Mouse (Mus musculus) skeletal muscle tissue, adult 2 months (tissue): ENCODE data around the gene Pank1.

Experiments
- DNase-seq: peaks from one replicate; pipeline ENCODE4 v3.0.0-alpha.2; 2012; ENCODE audit warnings: low read depth, low spot score

Gene Pank1

DNA sequence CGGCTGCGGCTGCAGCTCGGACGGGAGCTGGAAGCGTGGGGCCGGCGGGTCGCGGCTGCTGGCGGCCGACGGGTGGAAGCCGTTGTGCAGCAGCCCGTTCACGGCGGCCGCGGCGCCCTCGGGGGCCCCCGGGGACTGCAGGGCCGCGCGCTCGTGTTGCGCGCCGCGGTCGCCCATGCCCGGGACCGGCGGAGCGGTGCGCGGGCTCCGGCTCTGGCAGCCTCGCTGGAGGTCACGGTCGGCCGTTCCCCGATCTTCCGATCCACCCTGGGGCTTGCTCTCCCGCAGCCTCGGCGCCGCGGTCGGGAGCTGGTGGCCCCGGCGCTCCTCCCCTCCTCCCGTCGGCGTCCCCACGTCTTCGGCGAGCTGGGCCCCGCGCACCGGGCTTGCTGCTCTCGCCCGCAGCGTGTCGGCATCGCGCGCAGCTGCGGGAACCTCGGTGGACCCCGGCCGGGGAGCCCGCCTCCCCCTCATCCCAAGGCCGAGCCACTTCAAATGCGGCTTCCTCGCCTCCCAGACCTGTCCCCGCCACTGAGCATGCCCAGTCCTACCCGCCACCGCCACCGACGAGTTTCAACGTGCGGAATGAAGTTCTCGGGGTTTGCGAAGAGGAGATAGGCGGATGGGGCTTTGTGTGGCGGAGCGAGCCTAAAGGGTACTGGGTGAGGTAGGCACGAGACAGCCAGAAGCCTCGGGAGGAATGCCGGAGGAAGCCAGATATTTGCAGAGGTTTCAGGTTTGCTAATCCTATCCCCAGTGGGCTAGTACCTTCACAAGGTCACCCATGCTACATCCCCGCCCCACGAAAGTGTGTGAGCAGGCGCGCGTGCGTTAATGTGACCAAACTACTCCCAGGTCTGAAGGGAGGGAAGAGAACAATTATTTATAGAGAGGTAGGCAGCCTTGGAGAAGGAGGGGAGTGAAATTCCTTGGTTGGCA lies at the start of gene Pank1:
Pank1 (minus strand) TSS at position 853 of the 939 bp plus-strand sequence.
- DNase-seq = peak; percentile 21

DNA sequence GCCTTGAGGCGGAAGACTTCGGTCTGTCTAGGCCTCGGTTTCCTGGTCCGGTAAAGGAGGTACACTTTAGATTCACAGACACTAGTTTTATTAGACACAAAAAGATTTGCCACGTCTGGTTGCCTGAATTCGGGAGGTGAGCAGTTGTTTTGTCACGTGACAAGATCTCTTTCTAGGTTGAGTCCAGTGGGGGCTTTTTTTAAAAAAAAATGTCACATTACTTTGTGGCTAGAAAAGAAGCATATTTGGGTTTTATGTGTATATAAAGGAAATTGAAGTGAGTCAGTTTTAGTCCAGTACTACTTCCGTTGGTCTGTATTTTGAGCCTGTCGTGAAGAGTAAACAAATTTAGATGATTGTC lies 43.3 kb upstream of the Pank1 start:
- peak; percentile 1 for DNase-seq

GRCm38 (mm10) chr19:34921652-34922602 lies 42.7 kb upstream of the Pank1 start, which contains the start of gene Kif20b:
Gene Kif20b, plus strand, starts transcription at chr19:34922361.
- peak; percentile 64 for DNase-seq

GRCm38 (mm10) chr19:34921253-34921651 lies 42.0 kb upstream of the Pank1 start:
- no peak for DNase-seq

GRCm38 (mm10) chr19:34920531-34920930 lies 41.3 kb upstream of the Pank1 start:
- no peak for DNase-seq

- DNase-seq = no peak
Measured at GRCm38 (mm10) chr19:34920066-34920465, 40.8 kb upstream of the Pank1 start.

DNA sequence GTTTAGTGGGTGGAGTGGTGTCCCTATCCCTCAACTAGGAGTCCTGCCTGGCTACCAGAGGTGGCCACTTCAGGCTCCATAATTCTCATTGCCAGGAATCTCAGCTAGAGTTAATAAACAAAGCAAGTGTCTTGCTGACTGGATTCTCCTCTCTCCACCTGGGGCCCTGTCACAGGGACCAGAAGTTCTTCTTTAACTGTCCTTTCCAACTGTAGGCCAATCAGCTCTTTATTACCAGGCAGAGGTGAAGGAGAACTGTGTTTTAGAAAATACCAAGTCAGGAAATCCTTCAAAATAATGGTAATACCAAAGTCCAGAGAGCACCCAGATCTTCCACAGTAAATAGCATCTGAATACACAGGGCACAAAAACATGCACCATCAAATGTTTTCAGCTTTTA lies 33.1 kb upstream of the Pank1 start:
- DNase-seq = no peak

GRCm38 (mm10) chr19:34906772-34907171 lies 27.5 kb upstream of the Pank1 start:
- no peak for DNase-seq

- no peak for DNase-seq
Measured at GRCm38 (mm10) chr19:34905424-34905823, 26.2 kb upstream of the Pank1 start.

- no peak for DNase-seq
Measured at GRCm38 (mm10) chr19:34904032-34904431, 24.8 kb upstream of the Pank1 start.

DNA sequence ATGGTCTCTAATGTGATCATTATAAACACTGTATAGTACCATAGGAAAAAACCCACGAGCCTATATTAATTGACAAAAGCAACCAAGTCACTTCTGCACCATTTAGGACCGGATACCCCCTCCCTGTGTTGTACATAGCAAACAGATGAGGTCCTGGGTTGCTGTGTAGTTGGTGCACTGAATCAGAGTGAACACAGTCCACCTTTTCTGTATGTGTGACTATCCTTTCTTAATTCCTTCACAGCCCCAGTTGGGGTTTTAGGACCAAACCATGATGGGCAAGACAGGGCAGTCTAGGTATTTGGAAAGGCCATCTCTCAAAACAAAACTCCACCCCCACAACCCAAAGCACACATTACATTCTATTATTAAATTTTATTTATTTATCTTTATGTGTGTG lies 22.5 kb upstream of the Pank1 start:
- no peak for DNase-seq

DNA sequence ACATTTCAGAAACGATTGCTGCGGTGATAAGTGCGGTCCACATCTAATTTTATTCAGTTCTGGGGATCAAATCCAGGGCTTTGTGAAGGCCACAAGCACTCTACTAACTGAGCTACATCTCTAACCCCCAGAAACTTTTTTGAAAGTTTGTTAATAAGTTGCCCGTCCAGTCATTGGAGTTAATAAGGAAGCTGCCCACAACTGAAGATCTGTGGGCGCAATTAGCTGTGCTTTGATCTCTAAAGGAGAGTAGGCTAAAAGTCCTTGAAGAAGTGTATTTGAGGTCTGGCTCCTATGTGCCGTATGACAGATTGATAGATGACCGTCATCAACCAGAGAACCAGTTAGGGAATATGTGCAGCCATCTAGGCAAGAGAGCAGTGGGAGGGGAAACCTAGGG lies 22.0 kb upstream of the Pank1 start:
- no peak for DNase-seq

GRCm38 (mm10) chr19:34898941-34899340 lies 19.7 kb upstream of the Pank1 start:
- no peak for DNase-seq

DNA sequence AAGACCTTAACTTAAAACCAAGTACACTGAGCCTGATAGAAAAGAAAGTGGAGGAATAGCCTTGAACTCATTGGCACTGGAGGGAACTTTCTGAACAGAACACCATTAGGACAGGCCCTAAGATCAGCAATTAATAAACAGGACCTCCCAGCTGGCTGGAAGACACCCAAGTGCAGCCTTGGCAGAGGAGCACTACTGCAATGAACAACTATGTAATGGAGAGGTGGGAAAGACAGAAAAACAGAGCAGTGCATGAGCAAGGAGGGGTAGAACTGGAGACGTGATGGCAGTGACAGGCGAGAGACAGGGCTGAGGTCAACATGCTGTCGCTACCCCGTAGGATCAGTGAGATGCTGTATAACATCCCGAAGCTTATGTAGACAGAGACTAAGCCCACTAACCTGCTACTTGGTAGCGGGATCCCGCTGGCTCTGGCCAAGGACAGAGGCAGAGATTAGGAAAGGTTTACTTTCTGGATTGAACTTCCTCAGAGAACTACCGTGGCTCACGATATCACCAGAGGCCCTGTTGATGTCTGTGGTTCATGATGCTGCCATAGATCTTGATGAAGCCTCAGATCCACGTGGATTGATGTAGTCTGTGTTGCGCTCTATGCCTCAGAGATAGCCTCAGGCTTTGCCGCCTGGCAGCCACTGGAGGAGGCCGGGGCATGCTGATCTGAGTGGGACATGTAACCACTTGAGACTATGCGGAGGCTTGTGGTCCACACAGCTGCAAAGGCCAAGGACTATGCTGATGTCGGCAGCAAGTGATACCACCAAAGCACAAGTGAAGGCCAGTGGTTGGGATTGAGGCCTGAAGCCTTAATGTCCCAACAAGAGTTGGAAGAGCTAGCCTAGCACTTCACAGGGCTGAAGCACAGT lies 18.1 kb upstream of the Pank1 start:
- no peak for DNase-seq

- no peak for DNase-seq
Measured at GRCm38 (mm10) chr19:34895082-34895481, 15.8 kb upstream of the Pank1 start.

- DNase-seq = no peak
Measured at GRCm38 (mm10) chr19:34891590-34891989, 12.3 kb upstream of the Pank1 start.

DNA sequence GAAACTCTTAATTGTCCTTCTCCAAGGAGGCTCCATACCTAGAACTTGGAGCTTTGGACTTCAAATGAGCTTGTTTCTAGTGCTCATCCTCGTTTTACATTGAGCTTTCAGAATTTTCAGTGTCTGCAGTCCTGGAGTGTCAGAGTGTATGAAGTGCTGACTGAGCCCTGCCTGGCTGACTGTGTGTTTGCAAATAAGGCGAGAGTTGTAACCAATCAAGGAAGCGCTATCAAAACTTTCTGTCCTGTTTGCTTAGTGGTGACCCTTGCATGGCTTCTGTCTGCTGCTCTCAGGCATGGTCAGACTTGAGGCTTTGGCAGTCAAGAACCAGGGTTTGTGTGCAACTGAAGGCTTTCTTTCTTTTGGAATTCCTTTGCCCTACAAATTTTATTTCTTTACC lies 11.7 kb upstream of the Pank1 start:
- no peak for DNase-seq

GRCm38 (mm10) chr19:34886324-34886723 lies 7.1 kb upstream of the Pank1 start:
- DNase-seq = no peak

DNA sequence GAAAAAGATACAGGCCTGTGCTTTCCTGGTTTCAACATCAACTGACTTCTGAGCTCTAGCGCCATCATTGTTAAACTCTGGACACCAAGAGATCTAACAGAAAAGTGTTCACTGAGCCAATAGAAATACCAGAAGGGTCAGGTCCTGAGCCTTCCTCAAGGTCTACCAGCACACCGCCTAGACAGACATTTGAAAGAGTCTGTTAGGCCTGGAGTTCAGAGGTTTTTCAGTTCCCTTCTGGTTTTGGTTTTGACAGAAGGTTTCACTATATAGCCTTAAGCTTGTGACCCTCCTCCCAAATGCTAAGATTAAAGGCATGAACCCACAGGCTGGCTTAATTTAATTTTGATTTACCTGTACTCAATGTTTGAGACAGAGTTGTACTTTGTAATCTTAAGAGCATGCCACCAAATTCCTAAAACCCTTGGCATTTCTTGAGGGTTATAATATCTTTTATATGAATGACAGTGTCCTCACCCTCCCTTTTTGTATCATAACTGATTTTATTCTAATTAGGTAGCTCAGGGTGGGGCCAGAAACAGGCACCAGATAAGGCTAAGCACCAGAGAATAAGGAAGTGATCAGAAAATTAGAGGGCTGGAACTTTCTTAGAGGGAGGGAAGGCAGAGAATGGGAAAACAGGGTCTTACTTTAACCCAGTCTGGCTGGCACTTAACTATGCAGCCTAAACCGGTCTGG lies 4.4 kb upstream of the Pank1 start:
- no peak for DNase-seq

DNA sequence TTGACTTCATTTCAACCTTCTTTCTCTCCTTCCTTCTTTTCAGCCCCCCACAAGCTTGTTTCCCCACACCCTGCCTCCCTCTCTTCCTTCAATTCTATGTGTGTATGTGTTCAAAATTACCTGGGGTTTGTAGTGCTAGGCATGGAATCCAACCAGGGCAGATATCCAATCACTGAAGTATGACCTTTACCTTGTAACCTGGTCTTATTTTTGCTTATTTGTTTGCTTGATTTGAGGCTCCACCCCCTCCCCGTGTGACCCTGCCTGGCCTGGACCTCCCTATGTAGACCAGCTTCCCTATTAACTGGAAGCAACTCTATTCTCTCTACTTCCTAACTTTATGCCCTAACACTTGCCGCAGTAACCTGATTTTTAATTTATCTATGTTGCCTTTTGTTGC lies 3.2 kb upstream of the Pank1 start:
- DNase-seq = no peak

- peak; percentile 18 for DNase-seq
Measured at GRCm38 (mm10) chr19:34881160-34881559, 1.9 kb upstream of the Pank1 start.
